Mouse (Mus musculus): ENCODE data around the gene Ltbp1. TPM values are rescaled to one million over a fixed set of nuclear protein-coding genes. Genes with fewer than 3 reads are reported as not detected.

Gene Ltbp1
- polyA plus RNA-seq, 1 experiment from 2014 or later, result 53.9 TPM

DNA sequence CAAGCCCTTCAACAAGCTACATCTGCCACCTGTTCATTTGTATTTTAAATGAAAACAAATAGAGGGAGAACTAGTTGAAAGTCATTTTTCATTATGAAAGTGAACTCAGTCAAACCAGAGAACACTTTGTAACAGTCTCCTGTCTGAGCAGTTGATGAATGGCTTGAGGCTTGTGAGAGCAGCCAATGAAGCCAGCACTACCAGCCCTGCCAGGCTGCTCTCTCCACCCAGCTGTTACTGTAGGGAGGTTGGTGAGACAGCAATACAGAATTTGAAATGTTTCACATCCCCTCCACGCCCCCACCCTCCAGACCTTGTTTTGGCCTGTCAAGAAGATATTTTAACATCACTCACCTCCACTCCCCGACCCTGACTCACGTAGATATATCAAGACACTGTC, 411.5 kb downstream of the Ltbp1 start:
- DNase-seq (ENCODE audit: low spot score) (no peak), ATAC-seq (ENCODE audit: low read depth) (no peak)
- Histone ChIP-seq H3K36me3 (ENCODE audit: control insufficient read depth, insufficient read depth, low read length) (no peaks in the 10 kb centered on the region), H3K27ac (replicated peaks; ENCODE audit: low read depth, low read length) (no peak overlapping the region), H3K9ac (ENCODE audit: low read depth, low read length) (no peak overlapping the region), H3K9me3 (ENCODE audit: control insufficient read depth, low read length) (no peaks in the 10 kb centered on the region), H3K4me1 (ENCODE audit: control insufficient read depth, insufficient read depth, low read length) (no peaks in the 10 kb centered on the region), H3K4me2 (ENCODE audit: low read depth, low read length) (no peak overlapping the region), H3K27me3 (replicated peaks; ENCODE audit: control insufficient read depth, insufficient read depth, low read length) (no peaks in the 10 kb centered on the region), H3K4me3 (ENCODE audit: low read depth, low read length) (no peak overlapping the region)
- 85% methylated on average over 3 of the region's 3 CpGs for WGBS

DNA sequence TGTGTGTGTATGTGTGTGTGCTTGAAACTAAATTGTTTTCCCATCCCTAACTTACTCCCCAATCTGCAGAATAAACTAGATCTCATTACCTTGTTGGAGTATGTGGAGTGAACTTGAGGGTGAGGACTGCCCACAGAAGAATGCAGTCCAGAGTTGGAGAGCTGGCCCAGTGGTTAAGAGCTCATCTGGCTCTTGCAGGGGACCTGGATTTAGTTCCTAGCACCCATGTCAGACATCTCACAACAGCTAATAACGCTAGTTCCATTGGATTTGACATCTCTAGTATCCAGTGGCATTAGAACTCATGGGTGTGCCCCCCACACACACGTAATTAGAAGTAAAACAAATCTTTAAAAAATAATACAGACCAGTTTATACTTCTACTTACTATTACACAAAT, 428.8 kb downstream of the Ltbp1 start:
- no peak overlapping the region for H3K4me2 ChIP-seq (ENCODE audit: low read depth, low read length)
- H3K9me3 ChIP-seq (ENCODE audit: control insufficient read depth, low read length), result no peaks in the 10 kb centered on the region
- no peak overlapping the region for H3K27ac ChIP-seq (replicated peaks; ENCODE audit: low read depth, low read length)
- H3K4me1 ChIP-seq (ENCODE audit: control insufficient read depth, insufficient read depth, low read length), result peaks cover 2% of the 10 kb centered on the region; the same call in 1 of the 2 replicates
- DNase-seq (ENCODE audit: low spot score), result no peak
- no peak overlapping the region for H3K4me3 ChIP-seq (ENCODE audit: low read depth, low read length)
- WGBS, result 90% methylated on average over 2 of the region's 2 CpGs
- H3K36me3 ChIP-seq (ENCODE audit: control insufficient read depth, insufficient read depth, low read length), result no peaks in the 10 kb centered on the region
- no peak overlapping the region for H3K9ac ChIP-seq (ENCODE audit: low read depth, low read length)
- ATAC-seq (ENCODE audit: low read depth), result no peak
- no peaks in the 10 kb centered on the region for H3K27me3 ChIP-seq (replicated peaks; ENCODE audit: control insufficient read depth, insufficient read depth, low read length)

- Histone ChIP-seq H3K27ac (replicated peaks; ENCODE audit: low read depth, low read length) (no peak overlapping the region), H3K4me2 (ENCODE audit: low read depth, low read length) (no peak overlapping the region), H3K4me3 (ENCODE audit: low read depth, low read length) (no peak overlapping the region), H3K9me3 (ENCODE audit: control insufficient read depth, low read length) (no peaks in the 10 kb centered on the region), H3K27me3 (replicated peaks; ENCODE audit: control insufficient read depth, insufficient read depth, low read length) (no peaks in the 10 kb centered on the region), H3K4me1 (ENCODE audit: control insufficient read depth, insufficient read depth, low read length) (peaks cover 2% of the 10 kb centered on the region; the same call in 1 of the 2 replicates), H3K36me3 (ENCODE audit: control insufficient read depth, insufficient read depth, low read length) (no peaks in the 10 kb centered on the region), H3K9ac (ENCODE audit: low read depth, low read length) (no peak overlapping the region)
- 73% methylated on average over 3 of the region's 3 CpGs for WGBS
- ATAC-seq (ENCODE audit: low read depth) (no peak), DNase-seq (ENCODE audit: low spot score) (no peak)
These were observed 429.5 kb downstream of the Ltbp1 start for GRCm38 (mm10) chr17:75434871-75435270.

GRCm38 (mm10) chr17:75435599-75435998, 430.2 kb downstream of the Ltbp1 start, which contains the start of gene Rasgrp3:
Gene Rasgrp3 (plus strand): TSS chr17:75435896.
- DNase-seq (ENCODE audit: low spot score) (peak; percentile 38), ATAC-seq (ENCODE audit: low read depth) (no peak)
- no peaks in the 10 kb centered on the region for H3K36me3 ChIP-seq (ENCODE audit: control insufficient read depth, insufficient read depth, low read length)
- no peaks in the 10 kb centered on the region for H3K9me3 ChIP-seq (ENCODE audit: control insufficient read depth, low read length)
- no peak within 1 kb of the TSS for H3K4me2 ChIP-seq (ENCODE audit: low read depth, low read length)
- H3K9ac ChIP-seq (ENCODE audit: low read depth, low read length), result no peak within 1 kb of the TSS
- 45% methylated on average over 6 of the region's 6 CpGs for WGBS
- H3K4me1 ChIP-seq (ENCODE audit: control insufficient read depth, insufficient read depth, low read length), result peaks cover 2% of the 10 kb centered on the region; the same call in 1 of the 2 replicates
- peak within 1 kb of the TSS; percentile 15 for H3K4me3 ChIP-seq (ENCODE audit: low read depth, low read length)
- no peaks in the 10 kb centered on the region for H3K27me3 ChIP-seq (replicated peaks; ENCODE audit: control insufficient read depth, insufficient read depth, low read length)
- H3K27ac ChIP-seq (replicated peaks; ENCODE audit: low read depth, low read length), result no peak within 1 kb of the TSS

- Histone ChIP-seq H3K27me3 (replicated peaks; ENCODE audit: control insufficient read depth, insufficient read depth, low read length) (no peaks in the 10 kb centered on the region), H3K9ac (ENCODE audit: low read depth, low read length) (no peak overlapping the region)
These were observed 430.7 kb downstream of the Ltbp1 start for GRCm38 (mm10) chr17:75436095-75436494.

GRCm38 (mm10) chr17:75436819-75437218, 431.5 kb downstream of the Ltbp1 start:
- Histone ChIP-seq H3K4me2 (ENCODE audit: low read depth, low read length) (no peak overlapping the region; the same call in 1 of the 2 replicates), H3K9ac (ENCODE audit: low read depth, low read length) (no peak overlapping the region), H3K4me3 (ENCODE audit: low read depth, low read length) (no peak overlapping the region; the same call in 1 of the 2 replicates), H3K4me1 (ENCODE audit: control insufficient read depth, insufficient read depth, low read length) (peaks cover 2% of the 10 kb centered on the region; the same call in 1 of the 2 replicates), H3K27ac (replicated peaks; ENCODE audit: low read depth, low read length) (0 out of 2 replicates have a peak overlapping the region, but pooled peaks have one; percentile 3), H3K9me3 (ENCODE audit: control insufficient read depth, low read length) (no peaks in the 10 kb centered on the region), H3K27me3 (replicated peaks; ENCODE audit: control insufficient read depth, insufficient read depth, low read length) (no peaks in the 10 kb centered on the region), H3K36me3 (ENCODE audit: control insufficient read depth, insufficient read depth, low read length) (no peaks in the 10 kb centered on the region)
- DNase-seq (ENCODE audit: low spot score) (no peak), ATAC-seq (ENCODE audit: low read depth) (no peak)
- 71% methylated on average over 6 of the region's 6 CpGs for WGBS

More at GRCm38 (mm10) chr17:75436095-75436494, 430.7 kb downstream of the Ltbp1 start:
- peaks cover 2% of the 10 kb centered on the region; the same call in 1 of the 2 replicates for H3K4me1 ChIP-seq (ENCODE audit: control insufficient read depth, insufficient read depth, low read length)
- peak overlapping the region; percentile 15 for H3K4me3 ChIP-seq (ENCODE audit: low read depth, low read length)
- no peaks in the 10 kb centered on the region for H3K36me3 ChIP-seq (ENCODE audit: control insufficient read depth, insufficient read depth, low read length)
- H3K9me3 ChIP-seq (ENCODE audit: control insufficient read depth, low read length), result no peaks in the 10 kb centered on the region
- ATAC-seq (ENCODE audit: low read depth), result no peak
- H3K27ac ChIP-seq (replicated peaks; ENCODE audit: low read depth, low read length), result no peak overlapping the region
- 64% methylated on average over 8 of the region's 8 CpGs for WGBS
- no peak for DNase-seq (ENCODE audit: low spot score)
- H3K4me2 ChIP-seq (ENCODE audit: low read depth, low read length), result no peak overlapping the region

GRCm38 (mm10) chr17:75437239-75437750, 431.9 kb downstream of the Ltbp1 start:
- no peak for ATAC-seq (ENCODE audit: low read depth)

GRCm38 (mm10) chr17:75438162-75438561, 432.8 kb downstream of the Ltbp1 start:
- Histone ChIP-seq H3K36me3 (ENCODE audit: control insufficient read depth, insufficient read depth, low read length) (no peaks in the 10 kb centered on the region), H3K9ac (ENCODE audit: low read depth, low read length) (no peak overlapping the region), H3K27me3 (replicated peaks; ENCODE audit: control insufficient read depth, insufficient read depth, low read length) (no peaks in the 10 kb centered on the region), H3K27ac (replicated peaks; ENCODE audit: low read depth, low read length) (no peak overlapping the region), H3K4me1 (ENCODE audit: control insufficient read depth, insufficient read depth, low read length) (peaks cover 2% of the 10 kb centered on the region; the same call in 1 of the 2 replicates), H3K9me3 (ENCODE audit: control insufficient read depth, low read length) (no peaks in the 10 kb centered on the region), H3K4me3 (ENCODE audit: low read depth, low read length) (no peak overlapping the region), H3K4me2 (ENCODE audit: low read depth, low read length) (no peak overlapping the region; the same call in 1 of the 2 replicates)
- 0 out of 2 replicates have a peak, but pooled peaks have one; percentile 30 for ATAC-seq (ENCODE audit: low read depth)
- WGBS, result 51% methylated on average over 5 of the region's 5 CpGs
- DNase-seq (ENCODE audit: low spot score), result peak; percentile 12

More at GRCm38 (mm10) chr17:75437239-75437750, 431.9 kb downstream of the Ltbp1 start:
- Histone ChIP-seq H3K27me3 (replicated peaks; ENCODE audit: control insufficient read depth, insufficient read depth, low read length) (no peaks in the 10 kb centered on the region), H3K9me3 (ENCODE audit: control insufficient read depth, low read length) (no peaks in the 10 kb centered on the region), H3K4me1 (ENCODE audit: control insufficient read depth, insufficient read depth, low read length) (peaks cover 2% of the 10 kb centered on the region; the same call in 1 of the 2 replicates), H3K9ac (ENCODE audit: low read depth, low read length) (no peak overlapping the region), H3K27ac (replicated peaks; ENCODE audit: low read depth, low read length) (0 out of 2 replicates have a peak overlapping the region, but pooled peaks have one; percentile 3), H3K4me3 (ENCODE audit: low read depth, low read length) (no peak overlapping the region), H3K4me2 (ENCODE audit: low read depth, low read length) (no peak overlapping the region; the same call in 1 of the 2 replicates), H3K36me3 (ENCODE audit: control insufficient read depth, insufficient read depth, low read length) (no peaks in the 10 kb centered on the region)
- peak; percentile 6 for DNase-seq (ENCODE audit: low spot score)
- 73% methylated on average over 11 of the region's 11 CpGs for WGBS

DNA sequence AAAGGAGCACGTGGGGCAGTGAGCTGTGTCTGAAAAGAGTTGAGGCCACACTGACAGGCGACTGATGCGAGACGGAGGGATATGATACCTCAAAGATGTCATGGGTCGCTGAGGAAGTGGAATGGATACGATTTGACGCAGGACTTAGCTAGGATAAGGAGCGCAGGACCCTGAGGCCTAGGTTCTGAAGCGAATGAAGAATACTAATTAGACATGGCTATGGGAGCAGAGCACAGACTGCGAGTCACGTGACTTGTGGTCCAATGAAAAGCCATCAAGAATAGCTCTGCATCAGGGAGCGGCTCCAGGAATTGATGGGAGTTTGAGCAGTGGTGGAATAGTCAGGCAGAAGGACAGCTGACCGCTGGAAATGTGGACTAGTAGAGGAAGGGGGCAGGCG, 433.7 kb downstream of the Ltbp1 start:
- ATAC-seq (ENCODE audit: low read depth) (no peak), DNase-seq (ENCODE audit: low spot score) (no peak)
- no peaks in the 10 kb centered on the region for H3K9me3 ChIP-seq (ENCODE audit: control insufficient read depth, low read length)
- no peaks in the 10 kb centered on the region for H3K27me3 ChIP-seq (replicated peaks; ENCODE audit: control insufficient read depth, insufficient read depth, low read length)
- H3K4me2 ChIP-seq (ENCODE audit: low read depth, low read length), result no peak overlapping the region
- H3K4me3 ChIP-seq (ENCODE audit: low read depth, low read length), result no peak overlapping the region
- no peaks in the 10 kb centered on the region for H3K36me3 ChIP-seq (ENCODE audit: control insufficient read depth, insufficient read depth, low read length)
- 80% methylated on average over 14 of the region's 14 CpGs for WGBS
- no peak overlapping the region for H3K27ac ChIP-seq (replicated peaks; ENCODE audit: low read depth, low read length)
- H3K4me1 ChIP-seq (ENCODE audit: control insufficient read depth, insufficient read depth, low read length), result peaks cover 2% of the 10 kb centered on the region; the same call in 1 of the 2 replicates
- H3K9ac ChIP-seq (ENCODE audit: low read depth, low read length), result no peak overlapping the region

Data from embryonic facial prominence, embryonic 14.5 days (tissue).